Mouse (Mus musculus) intestine, embryonic 15.5 days (tissue): ENCODE data around the gene Vnn3. TPM values are rescaled to one million over a fixed set of nuclear protein-coding genes. Genes with fewer than 3 reads are reported as not detected.

Experiments used
- ATAC-seq: fragments of 200-750 bp; cut with Nextera tagmentation; 2 replicates; pipeline ENCODE4 v1.8.0; 2017; ENCODE audit warnings: moderate TSS enrichment, moderate library complexity
- H3K27ac ChIP-seq: fragments of 300-500 bp; sonication (generic); 2 replicates; pipeline ENCODE4 v1.5.1; 2015; ENCODE audit warnings: mild to moderate bottlenecking, inconsistent platforms
- H3K27me3 ChIP-seq: fragments of 300-500 bp; sonication (generic); replicated peaks from 2 replicates; pipeline ENCODE4 v1.6.1; 2015; ENCODE audit warnings: inconsistent platforms
- H3K36me3 ChIP-seq: fragments of 300-500 bp; sonication (generic); 2 replicates; pipeline ENCODE4 v1.6.1; 2015; ENCODE audit warnings: inconsistent platforms
- H3K4me1 ChIP-seq: fragments of 300-500 bp; sonication (generic); replicated peaks from 2 replicates; pipeline ENCODE4 v1.6.1; 2015; ENCODE audit warnings: inconsistent platforms
- H3K4me2 ChIP-seq: fragments of 300-500 bp; sonication (generic); replicated peaks from 2 replicates; pipeline ENCODE4 v1.6.1; 2015; ENCODE audit warnings: mild to moderate bottlenecking, inconsistent platforms
- H3K4me3 ChIP-seq: fragments of 300-500 bp; sonication (generic); replicated peaks from 2 replicates; pipeline ENCODE4 v1.5.1; 2015; ENCODE audit warnings: inconsistent platforms
- H3K9ac ChIP-seq: fragments of 300-500 bp; sonication (generic); 2 replicates; pipeline ENCODE4 v1.6.1; 2015; ENCODE audit warnings: inconsistent platforms
- H3K9me3 ChIP-seq: fragments of 300-500 bp; sonication (generic); 2 replicates; pipeline ENCODE4 v1.6.1; 2016; ENCODE audit warnings: inconsistent platforms
- WGBS: fragments of 180-500 bp; shearing (Covaris S2); methylation state at CpG from one replicate; pipeline ENCODE4 v1.1.7; 2015; 5-methylcytosine and 5-hydroxymethylcytosine counted together
- polyA plus RNA-seq: library from polyadenylated mRNA; unstranded; fragments of >200 nt; fragmentation: Nextera tagmentation; extraction: Ambion mirVana; gene quantifications from 2 replicates; pipeline ENCODE4 v1.2.1, GENCODE M21; 2015

Vnn3 gene
- polyA plus RNA-seq, 1 experiment from 2014 or later: 0.28 TPM

DNA sequence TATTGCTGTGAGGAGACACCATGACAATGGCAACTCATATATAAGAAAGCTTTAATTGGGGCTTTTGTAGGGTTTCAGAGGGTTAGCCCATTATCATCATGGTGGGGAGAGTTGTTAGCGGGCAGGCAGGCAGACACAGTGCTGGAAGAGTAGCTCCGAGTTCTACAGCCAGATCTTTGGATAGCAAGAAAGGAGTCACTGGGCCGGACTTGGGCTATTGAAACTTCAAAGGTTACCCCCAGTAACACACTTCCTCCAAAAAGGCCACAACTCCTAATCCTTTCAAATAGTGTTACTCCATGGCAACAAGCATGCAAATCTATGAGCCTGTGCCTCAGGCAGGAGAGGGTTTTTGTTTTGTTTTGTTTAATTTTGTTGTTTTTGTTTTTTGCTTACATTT, 49.9 kb downstream of the Vnn3 start:
- no peak overlapping the region for H3K4me3 ChIP-seq
- no peaks in the 10 kb centered on the region for H3K36me3 ChIP-seq
- H3K9ac ChIP-seq: no peak overlapping the region
- H3K4me1 ChIP-seq: no peaks in the 10 kb centered on the region
- H3K4me2 ChIP-seq: no peak overlapping the region
- 81% methylated on average over 3 of the region's 3 CpGs for WGBS
- no peaks in the 10 kb centered on the region for H3K27me3 ChIP-seq
- no peak overlapping the region for H3K27ac ChIP-seq
- no peak for ATAC-seq
- H3K9me3 ChIP-seq: no peaks in the 10 kb centered on the region

DNA sequence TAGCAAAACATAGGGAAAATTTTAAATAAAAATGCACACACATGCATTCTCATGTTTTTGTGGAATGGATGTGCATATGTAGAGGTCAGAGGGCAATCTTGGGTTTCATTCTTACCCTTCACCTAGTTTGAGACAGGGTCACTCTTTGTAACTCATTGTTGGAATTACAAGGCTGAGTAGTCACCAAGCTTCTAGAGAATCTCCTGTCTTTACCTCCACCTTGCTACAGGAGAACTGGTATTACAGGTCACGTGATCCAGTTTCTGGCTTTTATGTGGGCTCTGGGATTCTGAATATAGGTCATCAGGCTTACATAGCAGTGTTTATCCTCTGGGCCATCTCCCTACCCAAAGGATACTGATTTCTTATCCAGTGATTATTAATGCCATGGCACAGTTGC, 54.4 kb downstream of the Vnn3 start:
- H3K4me3 ChIP-seq: no peak overlapping the region
- no peaks in the 10 kb centered on the region for H3K27me3 ChIP-seq
- ATAC-seq: no peak
- WGBS: 88% methylated on average over 1 of the region's 1 CpGs
- H3K27ac ChIP-seq: no peak overlapping the region
- H3K36me3 ChIP-seq: no peaks in the 10 kb centered on the region
- H3K9ac ChIP-seq: no peak overlapping the region
- H3K4me1 ChIP-seq: no peaks in the 10 kb centered on the region
- H3K9me3 ChIP-seq: no peaks in the 10 kb centered on the region
- no peak overlapping the region for H3K4me2 ChIP-seq

Other genes with a start within 250 kb of the Vnn3 start
- gene Rps12, start 64.2 kb upstream of the Vnn3 start, polyA plus RNA-seq: 195 and 208 TPM in 2 replicates
- 15.8 and 17.0 TPM in 2 replicates for gene Slc18b1, start 54.5 kb upstream of the Vnn3 start, polyA plus RNA-seq
- 1.9 and 2.4 TPM in 2 replicates for gene Vnn1, start 43.2 kb downstream of the Vnn3 start, polyA plus RNA-seq
- gene Taar1, start 68.9 kb downstream of the Vnn3 start, polyA plus RNA-seq: not detected in 2 replicates
- gene Taar2, start 87.1 kb downstream of the Vnn3 start, polyA plus RNA-seq: 0.14 and 0.21 TPM in 2 replicates
- not detected in 2 replicates for gene Taar3, start 98.1 kb downstream of the Vnn3 start, polyA plus RNA-seq
- gene Taar4, start 109.0 kb downstream of the Vnn3 start, polyA plus RNA-seq: not detected in 2 replicates
- not detected in 2 replicates for gene Taar5, start 119.2 kb downstream of the Vnn3 start, polyA plus RNA-seq
- not detected in 2 replicates for gene Taar6, start 134.2 kb downstream of the Vnn3 start, polyA plus RNA-seq
- not detected in 2 replicates for gene Taar7a, start 142.0 kb downstream of the Vnn3 start, polyA plus RNA-seq
- not detected in 2 replicates for gene Taar7b, start 148.5 kb downstream of the Vnn3 start, polyA plus RNA-seq
- not detected in 2 replicates for gene Taar7d, start 175.8 kb downstream of the Vnn3 start, polyA plus RNA-seq
- gene Taar7e, start 186.2 kb downstream of the Vnn3 start, polyA plus RNA-seq: not detected in 2 replicates
- not detected in 2 replicates for gene Taar7f, start 198.0 kb downstream of the Vnn3 start, polyA plus RNA-seq
- gene Taar8a, start 225.0 kb downstream of the Vnn3 start, polyA plus RNA-seq: not detected in 2 replicates
- not detected in 2 replicates for gene Taar8b, start 240.8 kb downstream of the Vnn3 start, polyA plus RNA-seq